Mouse (Mus musculus): ENCODE results near the gene Arrdc4. TPM values are rescaled to one million over a fixed set of nuclear protein-coding genes. Genes with fewer than 3 reads are reported as not detected.
A peak's percentile ranks its signal among the peaks of the same experiment; 100 is the strongest.

Gene Arrdc4
- polyA plus RNA-seq, 1 experiment from 2014 or later = 19.3 TPM

DNA sequence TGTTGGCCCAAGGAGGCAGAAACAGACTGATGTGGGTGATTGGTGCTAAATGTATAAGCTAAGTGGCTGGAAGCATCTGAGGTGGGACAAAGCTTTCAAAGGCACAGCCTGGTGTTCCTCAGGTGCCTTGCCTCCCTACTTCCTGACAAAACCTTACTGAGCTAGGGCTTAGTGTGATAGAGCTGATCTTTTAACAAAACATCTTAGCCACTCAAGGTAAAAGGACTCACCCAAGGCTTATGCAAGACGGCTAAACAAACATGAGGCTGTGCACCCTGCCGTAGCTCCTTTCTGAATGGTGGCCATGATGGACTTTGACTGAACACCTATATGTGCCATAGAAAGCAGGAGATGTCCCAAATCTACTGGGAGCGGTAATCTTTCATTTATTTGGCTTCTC, 51.7 kb downstream of the Arrdc4 start:
- H3K9ac ChIP-seq = no peak overlapping the region
- peaks cover 5% of the 10 kb centered on the region; the same call in 1 of the 2 replicates for H3K4me1 ChIP-seq
- no peak for ATAC-seq (ENCODE audit: low FRiP score, low read depth)
- no peak overlapping the region for H3K4me3 ChIP-seq
- H3K36me3 ChIP-seq = no peaks in the 10 kb centered on the region
- no peak overlapping the region for H3K4me2 ChIP-seq (replicated peaks)
- H3K9me3 ChIP-seq = no peaks in the 10 kb centered on the region
- H3K27ac ChIP-seq = no peak overlapping the region
- 90% methylated on average over 3 of the region's 3 CpGs for WGBS
- H3K27me3 ChIP-seq = no peaks in the 10 kb centered on the region

DNA sequence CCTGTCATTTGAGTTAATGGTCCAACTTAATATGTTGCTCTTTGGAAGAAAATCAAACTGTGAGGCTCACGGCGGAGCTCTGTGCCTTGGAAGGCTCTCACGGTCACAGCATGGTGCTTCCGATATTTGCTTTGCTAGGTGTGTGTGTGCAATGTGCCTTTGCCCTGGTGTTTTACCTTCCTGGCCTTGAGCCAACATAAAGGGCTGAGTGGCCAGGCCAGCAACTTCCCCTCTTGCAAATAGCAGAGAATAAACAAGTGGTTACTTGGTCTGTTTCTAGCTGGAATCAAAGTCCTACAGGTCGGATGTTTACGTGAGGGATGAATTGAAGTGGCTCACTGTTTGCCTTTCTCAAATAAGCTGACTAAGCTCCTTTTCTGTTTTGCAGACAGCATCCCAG, 52.1 kb downstream of the Arrdc4 start:
- Histone ChIP-seq H3K27ac (no peak overlapping the region), H3K9ac (no peak overlapping the region), H3K27me3 (no peaks in the 10 kb centered on the region), H3K36me3 (no peaks in the 10 kb centered on the region), H3K4me2 (replicated peaks) (no peak overlapping the region), H3K4me1 (peaks cover 5% of the 10 kb centered on the region; the same call in 1 of the 2 replicates), H3K9me3 (no peaks in the 10 kb centered on the region), H3K4me3 (no peak overlapping the region)
- 40% methylated on average over 6 of the region's 6 CpGs for WGBS
- ATAC-seq (ENCODE audit: low FRiP score, low read depth) = no peak

DNA sequence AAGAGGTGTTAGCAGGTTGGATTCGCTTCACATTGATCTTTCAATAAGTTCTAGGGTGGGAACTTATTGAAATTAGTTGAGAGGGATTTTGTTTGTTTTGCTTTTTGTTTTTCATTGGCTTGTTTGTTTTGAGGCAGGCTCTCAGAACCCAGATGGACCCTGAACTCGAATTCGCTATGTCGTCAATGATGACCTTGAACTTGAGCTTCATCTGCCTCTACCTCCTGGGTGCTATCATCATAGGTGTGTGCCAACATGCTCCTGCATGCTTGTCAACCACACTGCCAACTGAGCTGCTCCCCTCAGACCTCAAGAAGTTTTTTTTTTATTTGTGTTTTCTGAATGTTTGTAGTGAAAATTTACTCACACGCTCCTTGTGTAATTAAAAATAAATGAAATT, 52.6 kb downstream of the Arrdc4 start:
- Histone ChIP-seq H3K36me3 (no peaks in the 10 kb centered on the region), H3K4me3 (no peak overlapping the region), H3K27ac (no peak overlapping the region), H3K9me3 (no peaks in the 10 kb centered on the region), H3K4me1 (peaks cover 5% of the 10 kb centered on the region; the same call in 1 of the 2 replicates), H3K4me2 (replicated peaks) (no peak overlapping the region), H3K9ac (no peak overlapping the region), H3K27me3 (no peaks in the 10 kb centered on the region)
- ATAC-seq (ENCODE audit: low FRiP score, low read depth) = no peak
- WGBS = 75% methylated on average over 5 of the region's 5 CpGs

DNA sequence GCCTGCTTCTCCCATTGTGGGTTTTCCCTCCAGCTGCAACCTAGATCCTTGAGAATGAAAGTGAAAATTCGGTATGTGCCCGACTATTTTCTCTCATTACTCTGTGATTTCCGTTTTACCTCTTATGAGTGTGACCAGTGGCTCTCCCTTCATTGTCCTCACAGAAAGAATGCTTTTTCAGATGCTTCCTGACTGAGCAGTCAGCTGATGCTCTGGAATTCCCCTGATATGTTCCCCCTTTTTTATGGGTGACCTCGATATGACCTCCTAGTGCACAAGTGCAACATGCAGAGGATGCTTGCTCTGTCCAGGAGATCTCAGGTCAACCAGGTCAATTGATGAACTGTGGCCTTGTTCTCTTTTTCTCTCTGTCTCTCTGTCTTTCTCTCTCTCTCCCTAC, 56.3 kb downstream of the Arrdc4 start:
- Histone ChIP-seq H3K9ac (no peak overlapping the region), H3K4me1 (peaks cover 5% of the 10 kb centered on the region; the same call in 1 of the 2 replicates), H3K4me3 (no peak overlapping the region), H3K27me3 (no peaks in the 10 kb centered on the region), H3K27ac (no peak overlapping the region), H3K4me2 (replicated peaks) (no peak overlapping the region), H3K9me3 (no peaks in the 10 kb centered on the region), H3K36me3 (no peaks in the 10 kb centered on the region)
- no peak for ATAC-seq (ENCODE audit: low FRiP score, low read depth)
- WGBS = 67% methylated on average over 4 of the region's 4 CpGs

DNA sequence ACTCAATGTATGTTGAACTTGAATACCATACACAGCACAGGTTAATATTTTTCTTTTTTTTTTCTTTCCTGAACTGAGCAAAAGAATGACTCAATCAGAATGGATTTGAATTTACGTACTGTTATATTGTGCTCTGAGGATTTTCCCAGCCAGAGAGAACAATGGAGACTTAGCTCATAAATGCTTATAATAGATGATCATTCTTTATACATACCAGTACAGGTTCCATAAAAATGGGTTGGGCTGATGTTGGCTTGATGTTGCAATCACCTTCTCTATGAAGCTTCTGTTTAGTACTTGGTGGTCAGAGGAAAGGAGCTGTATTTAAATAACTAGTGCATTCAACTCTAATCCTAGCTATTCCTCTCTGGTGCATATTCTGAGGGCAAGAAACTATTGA, 57.6 kb downstream of the Arrdc4 start:
- WGBS = 76% methylated on average over 1 of the region's 1 CpGs

DNA sequence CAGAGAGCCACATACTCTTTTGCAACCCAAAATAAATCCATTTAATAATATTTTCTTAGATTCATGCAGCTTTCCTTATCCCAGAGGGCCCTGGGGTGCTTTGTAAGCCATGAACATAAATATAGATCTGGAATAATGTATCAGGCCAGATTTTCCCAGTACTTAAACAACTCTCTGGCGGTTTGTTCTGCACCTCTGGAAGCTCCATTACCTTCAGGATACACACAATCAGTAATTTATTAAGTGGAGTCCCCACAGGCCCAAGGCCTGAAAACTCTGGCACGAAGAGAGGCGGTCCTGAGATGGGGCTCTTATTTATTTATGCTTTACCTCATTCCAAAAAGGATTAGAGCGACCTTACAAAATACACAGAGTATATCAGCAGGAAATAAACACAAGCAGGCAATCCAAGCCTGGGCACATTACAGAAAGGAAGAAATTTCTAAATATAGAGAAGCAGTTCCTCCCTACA, 61.9 kb downstream of the Arrdc4 start:
- peak; percentile 40; the same call in 1 of the 2 replicates for ATAC-seq (ENCODE audit: low FRiP score, low read depth)
- 48% methylated on average over 4 of the region's 4 CpGs for WGBS

More for the DNA sequence above, 57.6 kb downstream of the Arrdc4 start:
- no peak for ATAC-seq (ENCODE audit: low FRiP score, low read depth)
- H3K4me3 ChIP-seq = no peak overlapping the region
- peaks cover 5% of the 10 kb centered on the region; the same call in 1 of the 2 replicates for H3K4me1 ChIP-seq
- no peak overlapping the region for H3K9ac ChIP-seq
- no peak overlapping the region for H3K27ac ChIP-seq
- H3K9me3 ChIP-seq = no peaks in the 10 kb centered on the region
- H3K27me3 ChIP-seq = no peaks in the 10 kb centered on the region
- H3K4me2 ChIP-seq (replicated peaks) = no peak overlapping the region
- H3K36me3 ChIP-seq = no peaks in the 10 kb centered on the region

More for the DNA sequence above, 61.9 kb downstream of the Arrdc4 start:
- H3K4me2 ChIP-seq (replicated peaks) = no peak overlapping the region
- H3K36me3 ChIP-seq = no peaks in the 10 kb centered on the region
- no peaks in the 10 kb centered on the region for H3K27me3 ChIP-seq
- H3K27ac ChIP-seq = no peak overlapping the region
- H3K9ac ChIP-seq = no peak overlapping the region
- peaks cover 5% of the 10 kb centered on the region; the same call in 1 of the 2 replicates for H3K4me1 ChIP-seq
- no peaks in the 10 kb centered on the region for H3K9me3 ChIP-seq
- H3K4me3 ChIP-seq = no peak overlapping the region
